Mouse (Mus musculus) ES-Bruce4 (cell line): Measurements from ENCODE around the gene Bst1. TPM values are rescaled to one million over a fixed set of nuclear protein-coding genes. Genes with fewer than 3 reads are reported as not detected.

Experiments
- H3K27ac ChIP-seq: 2 replicates; pipeline ENCODE4 v1.5.1; 2012; ENCODE audit warnings: low read length, inconsistent platforms; ENCODE audit not compliant: insufficient read depth
- H3K27me3 ChIP-seq: 2 replicates; pipeline ENCODE4 v1.6.1; 2012; ENCODE audit warnings: mild to moderate bottlenecking, low read length, inconsistent platforms; ENCODE audit not compliant: control insufficient read depth, poor library complexity, insufficient read depth, severe bottlenecking
- H3K36me3 ChIP-seq: 2 replicates; pipeline ENCODE4 v1.6.1; 2012; ENCODE audit warnings: inconsistent platforms, mild to moderate bottlenecking, low read length, moderate library complexity; ENCODE audit not compliant: control insufficient read depth, poor library complexity, insufficient read depth, severe bottlenecking
- H3K4me1 ChIP-seq: one replicate; pipeline ENCODE4 v1.8.1; 2011; ENCODE audit warnings: low read length; ENCODE audit not compliant: control insufficient read depth, insufficient read depth
- H3K4me3 ChIP-seq: 2 replicates; pipeline ENCODE4 v1.5.1; 2011; ENCODE audit warnings: low read depth, mild to moderate bottlenecking, low read length
- H3K9ac ChIP-seq: 2 replicates; pipeline ENCODE4 v1.6.1; 2012; ENCODE audit warnings: low read depth, mild to moderate bottlenecking, inconsistent platforms; ENCODE audit not compliant: poor library complexity, severe bottlenecking
- H3K9me3 ChIP-seq: replicated peaks from 2 replicates; pipeline ENCODE4 v1.6.1; 2012; ENCODE audit warnings: mild to moderate bottlenecking, low read length, inconsistent platforms; ENCODE audit not compliant: control insufficient read depth, poor library complexity, insufficient read depth, severe bottlenecking
- CTCF ChIP-seq: IDR thresholded peaks from one replicate; pipeline ENCODE4 v1.8.1; 2011; ENCODE audit warnings: low read depth, low read length
- EP300 ChIP-seq: IDR thresholded peaks from 2 replicates; pipeline ENCODE4 v1.6.1; 2011; ENCODE audit warnings: low read depth, low read length; ENCODE audit not compliant: insufficient read depth
- POLR2A ChIP-seq: IDR thresholded peaks from one replicate; pipeline ENCODE4 v1.8.1; 2011; ENCODE audit warnings: low read length; ENCODE audit not compliant: insufficient read depth
- polyA plus RNA-seq: library from polyadenylated mRNA; stranded (reverse); fragments of >200 nt; gene quantifications from 2 replicates; pipeline ENCODE4 v1.2.4, GENCODE M21; 2011; ENCODE audit warnings: low read depth; ENCODE audit not compliant: missing spikeins, insufficient read depth, insufficient read length

The Bst1 gene
- polyA plus RNA-seq, 1 experiment: 6.2 TPM

- Histone ChIP-seq H3K27me3 (no peaks in the 10 kb centered on the region), H3K4me3 (no peak overlapping the region), H3K36me3 (no peaks in the 10 kb centered on the region), H3K9ac (no peak overlapping the region), H3K27ac (peak overlapping the region; percentile 59), H3K4me1 (peaks cover 6% of the 10 kb centered on the region), H3K9me3 (no peaks in the 10 kb centered on the region; the same call in 1 of the 2 replicates)
- no peak for TF ChIP-seq POLR2A
- TF ChIP-seq EP300: 0 out of 2 replicates have a peak, but pooled peaks have one; percentile 14
- no peak for TF ChIP-seq CTCF
Measured at GRCm38 (mm10) chr5:43865316-43865715, 46.6 kb downstream of the Bst1 start.

- Histone ChIP-seq H3K9me3 (no peaks in the 10 kb centered on the region), H3K27me3 (no peaks in the 10 kb centered on the region), H3K4me3 (peak within 1 kb of the TSS; percentile 58), H3K27ac (peak within 1 kb of the TSS; percentile 72), H3K9ac (peak within 1 kb of the TSS; percentile 16), H3K4me1 (peaks cover 2% of the 10 kb centered on the region), H3K36me3 (no peaks in the 10 kb centered on the region)
- TF ChIP-seq EP300 (no peak), POLR2A (no peak), CTCF (no peak)
Measured at GRCm38 (mm10) chr5:43868253-43868652, 49.6 kb downstream of the Bst1 start, which contains the start of gene Cd38. Cd38 (plus strand) TSS chr5:43868553.

- Histone ChIP-seq H3K27me3 (no peaks in the 10 kb centered on the region), H3K4me3 (peak overlapping the region; percentile 58), H3K27ac (peak overlapping the region; percentile 72), H3K36me3 (no peaks in the 10 kb centered on the region), H3K4me1 (peaks cover 2% of the 10 kb centered on the region), H3K9me3 (no peaks in the 10 kb centered on the region), H3K9ac (peak overlapping the region; percentile 16)
- TF ChIP-seq EP300 (peak; percentile 96), POLR2A (no peak), CTCF (no peak)
Measured at GRCm38 (mm10) chr5:43868711-43869600, 50.3 kb downstream of the Bst1 start.

GRCm38 (mm10) chr5:43871845-43872244, 53.2 kb downstream of the Bst1 start:
- H3K36me3 ChIP-seq: no peaks in the 10 kb centered on the region
- TF ChIP-seq POLR2A: no peak
- H3K27ac ChIP-seq: no peak overlapping the region
- no peak overlapping the region for H3K4me3 ChIP-seq
- H3K4me1 ChIP-seq: peaks cover 2% of the 10 kb centered on the region
- no peak overlapping the region for H3K9ac ChIP-seq
- no peaks in the 10 kb centered on the region for H3K9me3 ChIP-seq
- H3K27me3 ChIP-seq: no peaks in the 10 kb centered on the region

- H3K27me3 ChIP-seq: no peaks in the 10 kb centered on the region
- H3K36me3 ChIP-seq: no peaks in the 10 kb centered on the region
- TF ChIP-seq POLR2A: no peak
- no peak for TF ChIP-seq EP300
- no peak for TF ChIP-seq CTCF
- H3K27ac ChIP-seq: no peak overlapping the region
- no peaks in the 10 kb centered on the region for H3K9me3 ChIP-seq
- no peak overlapping the region for H3K9ac ChIP-seq
- H3K4me1 ChIP-seq: peaks cover 2% of the 10 kb centered on the region
- no peak overlapping the region for H3K4me3 ChIP-seq
Measured at GRCm38 (mm10) chr5:43872652-43873051, 54.0 kb downstream of the Bst1 start.

GRCm38 (mm10) chr5:43882034-43882433, 63.3 kb downstream of the Bst1 start:
- no peak overlapping the region for H3K4me3 ChIP-seq
- no peaks in the 10 kb centered on the region for H3K36me3 ChIP-seq
- no peaks in the 10 kb centered on the region for H3K4me1 ChIP-seq
- no peaks in the 10 kb centered on the region for H3K27me3 ChIP-seq
- TF ChIP-seq POLR2A (no peak), CTCF (no peak), EP300 (no peak)
- no peak overlapping the region for H3K27ac ChIP-seq
- H3K9ac ChIP-seq: no peak overlapping the region
- no peaks in the 10 kb centered on the region for H3K9me3 ChIP-seq
